Mouse (Mus musculus) ovary, postnatal 14 days (tissue): ENCODE results near the gene Tceal6.
"Not testable (repeated sequence)": the region's sequence is repeated elsewhere in the genome, so short reads cannot be mapped to it uniquely, and the experiment has no call there.

Experiments used
- DNase-seq: peaks from one replicate; pipeline ENCODE4 v3.0.0; 2022; ENCODE audit warnings: low spot score

The Tceal6 gene

DNA sequence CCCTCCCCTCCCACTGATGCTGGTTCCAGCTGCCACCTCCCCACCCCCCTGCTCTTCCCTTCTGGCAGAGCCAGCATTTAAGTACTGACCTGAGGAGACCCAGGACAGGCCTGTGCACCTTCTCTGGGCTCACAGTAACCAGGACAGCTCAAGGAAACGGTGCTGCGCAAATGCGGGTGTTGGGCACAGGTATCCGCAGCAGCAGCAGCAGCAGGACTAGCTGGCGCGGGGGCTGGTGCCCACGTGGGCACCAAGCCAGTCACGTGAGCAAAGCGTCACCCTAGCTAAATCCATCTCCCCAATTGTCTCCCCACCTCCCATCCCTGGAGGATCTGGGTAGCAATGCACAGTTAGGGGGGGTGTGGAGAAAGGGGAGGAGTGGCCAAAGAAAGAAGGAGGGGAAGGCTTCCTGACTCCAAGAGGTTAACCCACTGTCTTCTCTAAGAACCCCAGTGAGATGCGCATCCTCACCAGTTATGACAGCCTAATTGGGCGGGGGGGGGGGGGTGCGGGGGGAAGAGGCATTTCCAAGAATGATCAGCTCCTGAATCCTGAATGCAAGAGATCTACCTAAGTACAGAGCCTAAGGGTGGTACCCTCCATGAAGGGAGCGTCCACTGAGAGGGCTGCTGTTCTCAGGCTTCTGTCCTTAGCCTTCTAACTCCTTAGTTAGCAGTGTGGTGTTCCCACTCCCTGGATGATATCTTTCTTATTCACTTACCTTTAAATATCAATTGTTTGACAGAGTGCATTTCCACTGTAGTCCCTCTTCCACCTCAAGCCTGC lies at the start of gene Tceal6:
Gene Tceal6 (minus strand): TSS at position 252 of the 786 bp plus-strand sequence.
- no peak for DNase-seq

DNA sequence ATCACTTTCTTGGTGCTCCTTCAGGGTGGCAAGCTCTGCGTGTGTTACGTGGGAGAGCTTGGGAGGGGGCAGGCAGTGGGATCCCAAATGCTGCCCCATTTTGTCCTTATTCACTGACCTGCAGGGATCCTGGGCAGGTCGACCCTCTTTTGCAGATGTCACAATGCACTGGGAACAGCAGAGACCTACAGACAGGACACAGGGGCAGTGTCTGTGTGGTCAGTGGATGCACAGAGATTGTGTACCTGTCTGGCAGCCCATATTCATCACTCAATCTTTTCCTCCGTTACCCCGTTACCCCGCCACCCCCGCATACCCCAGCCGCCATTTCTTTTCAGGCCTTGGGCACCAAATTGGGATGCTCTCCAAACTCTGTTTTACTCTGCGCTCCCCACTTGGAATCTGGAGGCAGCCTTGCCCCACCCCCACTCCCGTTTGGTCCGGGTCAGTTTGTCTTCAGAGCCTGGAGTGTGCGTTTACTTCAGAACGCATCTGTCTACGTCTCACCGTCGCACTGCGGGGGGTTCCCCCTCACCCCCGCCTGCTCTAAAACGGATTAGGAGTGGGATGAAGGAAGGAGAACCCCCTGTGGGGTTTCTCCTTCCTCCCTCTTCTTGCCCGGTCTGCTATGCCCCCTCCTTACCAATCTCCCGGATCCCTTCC lies 583 bp downstream of the Tceal6 start:
- not testable (repeated sequence) for DNase-seq

DNA sequence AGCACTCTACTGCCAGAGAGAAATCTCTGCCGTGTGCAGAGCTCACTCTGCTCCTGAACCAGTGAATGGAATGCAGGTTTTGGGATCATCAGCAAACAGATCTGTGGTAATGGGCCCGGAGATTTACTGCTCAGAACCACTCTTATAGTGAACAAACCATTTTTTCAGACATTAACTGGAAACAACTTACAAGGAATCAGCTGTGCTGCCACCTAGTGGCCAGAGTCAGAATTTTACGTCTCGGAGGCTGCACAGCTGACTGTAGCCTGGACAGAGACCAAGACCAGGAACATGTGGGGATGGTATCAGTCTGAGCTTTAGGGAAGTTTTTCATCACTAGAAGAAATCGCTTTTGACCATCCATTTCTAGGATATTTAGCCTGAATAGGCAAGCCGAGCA lies 20.6 kb downstream of the Tceal6 start:
- not testable (repeated sequence) for DNase-seq

DNA sequence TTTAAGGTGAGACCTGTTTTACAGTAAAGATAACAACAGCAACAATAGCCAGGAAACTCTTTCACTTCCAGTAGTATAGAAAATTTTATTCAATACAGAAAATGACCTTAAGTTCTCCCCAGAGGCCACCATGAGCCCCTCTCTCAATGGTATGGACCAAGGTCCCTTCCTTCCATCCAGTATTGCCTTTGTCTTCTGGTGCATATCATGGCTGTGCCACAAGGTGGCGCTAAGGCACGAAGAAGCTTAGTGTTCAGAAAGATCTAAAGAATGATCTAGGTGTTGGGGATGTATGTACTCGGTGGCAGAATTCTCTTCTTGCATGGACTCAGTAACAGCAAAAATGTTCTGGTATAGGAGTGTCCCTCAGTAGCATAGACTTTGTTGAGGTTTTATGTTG lies 21.8 kb downstream of the Tceal6 start:
- DNase-seq = not testable (repeated sequence)

DNA sequence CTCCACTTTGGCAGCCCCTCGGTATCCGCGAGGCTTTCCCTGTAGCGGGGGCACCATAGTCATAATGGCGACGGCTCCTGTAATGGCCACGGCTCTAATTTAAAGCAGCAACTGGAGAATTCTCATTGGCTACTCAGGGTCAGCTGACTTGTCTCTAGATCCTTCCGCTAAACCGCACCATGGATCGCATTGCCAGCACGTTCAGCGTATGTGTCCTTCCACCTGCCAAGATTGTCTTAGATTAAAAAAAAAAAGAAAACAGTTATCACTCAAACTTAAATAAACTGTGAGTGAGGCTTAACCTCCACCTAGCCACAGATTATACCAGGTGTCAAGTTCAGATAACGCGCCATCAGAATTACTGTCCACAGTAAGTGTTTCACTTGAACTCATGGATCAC lies 33.0 kb downstream of the Tceal6 start, which contains the start of gene Gm15023:
Gene Gm15023 (minus strand): TSS at position 101 of the 400 bp plus-strand sequence.
- not testable (repeated sequence) for DNase-seq
